Mouse (Mus musculus): ENCODE data around the gene Ltbp1.

Ltbp1 gene

DNA sequence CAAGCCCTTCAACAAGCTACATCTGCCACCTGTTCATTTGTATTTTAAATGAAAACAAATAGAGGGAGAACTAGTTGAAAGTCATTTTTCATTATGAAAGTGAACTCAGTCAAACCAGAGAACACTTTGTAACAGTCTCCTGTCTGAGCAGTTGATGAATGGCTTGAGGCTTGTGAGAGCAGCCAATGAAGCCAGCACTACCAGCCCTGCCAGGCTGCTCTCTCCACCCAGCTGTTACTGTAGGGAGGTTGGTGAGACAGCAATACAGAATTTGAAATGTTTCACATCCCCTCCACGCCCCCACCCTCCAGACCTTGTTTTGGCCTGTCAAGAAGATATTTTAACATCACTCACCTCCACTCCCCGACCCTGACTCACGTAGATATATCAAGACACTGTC is 411.5 kb downstream of the Ltbp1 start:
- intact Hi-C loops (cut with DNase I): loop anchor here (10.0 kb wide), 1 partner anchor 118 kb away; no protein-coding TSS in a partner anchor

DNA sequence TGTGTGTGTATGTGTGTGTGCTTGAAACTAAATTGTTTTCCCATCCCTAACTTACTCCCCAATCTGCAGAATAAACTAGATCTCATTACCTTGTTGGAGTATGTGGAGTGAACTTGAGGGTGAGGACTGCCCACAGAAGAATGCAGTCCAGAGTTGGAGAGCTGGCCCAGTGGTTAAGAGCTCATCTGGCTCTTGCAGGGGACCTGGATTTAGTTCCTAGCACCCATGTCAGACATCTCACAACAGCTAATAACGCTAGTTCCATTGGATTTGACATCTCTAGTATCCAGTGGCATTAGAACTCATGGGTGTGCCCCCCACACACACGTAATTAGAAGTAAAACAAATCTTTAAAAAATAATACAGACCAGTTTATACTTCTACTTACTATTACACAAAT is 428.8 kb downstream of the Ltbp1 start:
- intact Hi-C loops (cut with DNase I): no loop called here

DNA sequence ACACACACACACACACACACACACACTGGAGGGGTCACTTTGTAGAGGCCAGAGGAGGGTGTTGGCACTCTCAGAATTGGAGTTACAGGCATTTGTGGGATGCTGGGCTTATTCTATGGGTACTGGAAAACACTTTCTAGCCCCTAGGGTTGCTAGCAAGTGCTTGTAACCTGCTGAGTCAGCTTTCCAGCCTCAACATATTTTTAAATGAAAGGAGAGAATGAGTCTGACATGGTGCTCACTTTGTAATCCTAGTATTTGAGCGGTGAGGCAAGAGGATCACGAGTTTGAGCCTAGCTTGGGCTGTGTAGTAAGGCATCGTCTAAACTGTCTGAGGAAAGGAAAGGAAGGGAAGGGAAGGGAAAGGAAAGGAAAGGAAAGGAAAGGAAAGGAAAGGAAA is 429.5 kb downstream of the Ltbp1 start:
- intact Hi-C loops (cut with DNase I): no loop called here

DNA sequence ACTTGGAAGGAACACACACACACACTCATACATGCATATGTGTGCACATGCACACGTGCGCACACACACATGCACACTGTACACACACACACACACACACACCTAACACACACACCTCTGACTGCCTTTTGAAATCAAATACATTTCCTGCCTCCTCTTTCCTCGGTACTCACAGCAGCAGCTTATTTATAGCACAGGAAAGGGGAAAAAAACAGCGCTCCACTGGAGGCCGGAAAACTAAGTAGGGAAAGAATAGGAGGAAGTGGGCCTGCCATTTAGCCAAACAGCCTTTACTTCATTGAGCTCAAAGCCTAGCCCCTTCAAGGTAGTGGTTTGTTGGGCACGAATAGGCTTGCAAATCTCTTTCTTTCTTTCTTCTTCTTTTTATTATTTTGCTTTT is 430.2 kb downstream of the Ltbp1 start, which contains the start of gene Rasgrp3:
Rasgrp3 (plus strand) TSS at position 298 of the 400 bp plus-strand sequence.
- intact Hi-C loops (cut with DNase I): no loop called here

DNA sequence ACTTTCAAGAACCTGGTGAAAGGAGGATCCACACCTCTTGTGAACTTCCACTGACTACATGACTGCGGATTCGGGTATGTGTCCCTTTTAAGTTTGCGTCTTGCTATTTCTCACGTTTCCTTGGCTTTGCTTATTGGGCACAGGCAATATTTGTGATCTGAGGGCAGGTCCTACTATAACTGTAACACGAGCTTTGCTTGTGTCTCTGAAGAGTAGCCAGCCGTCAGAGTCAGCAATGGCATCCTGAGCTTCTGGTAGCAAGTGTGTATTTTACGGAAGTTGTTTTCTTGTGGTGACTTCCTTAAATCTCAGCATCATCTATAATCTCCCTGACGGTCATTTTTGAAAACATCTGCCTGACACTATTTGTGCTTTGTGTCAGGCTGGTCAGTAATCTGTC is 430.7 kb downstream of the Ltbp1 start:
- intact Hi-C loops (cut with DNase I): no loop called here

DNA sequence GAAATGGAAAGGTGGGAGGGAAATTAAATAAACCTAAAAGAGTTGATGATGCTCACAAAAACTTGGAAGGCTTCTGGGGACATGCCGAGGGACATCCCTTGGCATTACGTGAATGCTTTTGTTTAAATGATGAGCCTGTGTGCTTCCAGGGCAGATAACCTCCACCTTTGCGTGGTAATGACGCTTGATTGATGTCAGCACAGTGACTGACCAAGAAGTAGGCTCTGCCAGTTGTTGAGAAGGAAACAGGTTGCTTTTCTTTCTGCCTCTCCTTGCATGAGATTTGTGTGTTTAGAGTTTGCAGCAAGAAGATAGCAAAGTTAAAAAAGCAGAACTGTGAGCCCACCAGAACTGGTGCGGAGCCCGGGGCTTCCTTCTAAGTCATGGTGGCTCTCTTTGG is 431.5 kb downstream of the Ltbp1 start:
- intact Hi-C loops (cut with DNase I): no loop called here

DNA sequence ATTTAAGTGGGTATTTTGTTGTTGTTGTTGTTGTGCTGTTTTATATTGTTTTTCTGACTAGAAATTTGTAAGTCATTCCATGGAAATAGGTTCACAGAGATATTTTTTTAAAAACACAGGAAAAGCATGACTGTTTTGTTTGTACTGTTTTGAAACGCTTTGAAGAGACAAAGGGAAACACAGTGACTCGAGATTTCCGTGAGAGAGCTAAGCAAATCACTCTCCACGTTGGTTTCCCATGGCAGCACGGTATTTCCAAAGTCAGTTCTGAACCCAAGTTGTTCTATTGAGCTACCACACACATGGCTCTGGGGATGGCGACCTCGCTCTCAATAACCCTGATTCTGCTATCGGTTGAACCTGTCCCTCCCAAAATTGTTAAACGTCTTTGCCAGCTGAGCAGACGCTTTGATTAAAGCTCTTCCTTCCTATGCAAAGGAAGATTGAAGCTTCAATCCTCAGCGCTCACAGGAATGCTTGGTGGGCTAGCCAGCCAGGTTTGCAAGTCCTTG is 431.9 kb downstream of the Ltbp1 start:
- intact Hi-C loops (cut with DNase I): no loop called here

DNA sequence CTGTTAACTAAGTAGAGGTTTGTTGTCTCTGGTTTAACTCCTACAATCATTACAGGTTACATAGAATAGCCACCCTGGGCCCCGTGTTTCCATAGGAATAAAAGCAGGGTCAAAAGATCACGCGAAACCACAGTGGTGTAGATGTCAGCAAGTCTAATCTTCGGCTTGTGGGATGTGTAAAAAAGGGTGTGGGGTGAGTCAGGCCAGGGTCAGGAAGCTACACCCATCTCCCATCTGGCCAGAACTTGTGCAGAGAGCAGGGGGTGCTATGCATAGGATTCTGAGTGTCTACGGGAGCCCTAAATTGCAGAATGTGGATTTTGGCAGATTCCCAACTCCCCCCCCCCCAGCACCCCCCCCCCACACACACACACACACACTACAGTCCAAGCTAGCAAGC is 432.8 kb downstream of the Ltbp1 start:
- intact Hi-C loops (cut with DNase I): no loop called here

DNA sequence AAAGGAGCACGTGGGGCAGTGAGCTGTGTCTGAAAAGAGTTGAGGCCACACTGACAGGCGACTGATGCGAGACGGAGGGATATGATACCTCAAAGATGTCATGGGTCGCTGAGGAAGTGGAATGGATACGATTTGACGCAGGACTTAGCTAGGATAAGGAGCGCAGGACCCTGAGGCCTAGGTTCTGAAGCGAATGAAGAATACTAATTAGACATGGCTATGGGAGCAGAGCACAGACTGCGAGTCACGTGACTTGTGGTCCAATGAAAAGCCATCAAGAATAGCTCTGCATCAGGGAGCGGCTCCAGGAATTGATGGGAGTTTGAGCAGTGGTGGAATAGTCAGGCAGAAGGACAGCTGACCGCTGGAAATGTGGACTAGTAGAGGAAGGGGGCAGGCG is 433.7 kb downstream of the Ltbp1 start:
- intact Hi-C loops (cut with DNase I): no loop called here

DNA sequence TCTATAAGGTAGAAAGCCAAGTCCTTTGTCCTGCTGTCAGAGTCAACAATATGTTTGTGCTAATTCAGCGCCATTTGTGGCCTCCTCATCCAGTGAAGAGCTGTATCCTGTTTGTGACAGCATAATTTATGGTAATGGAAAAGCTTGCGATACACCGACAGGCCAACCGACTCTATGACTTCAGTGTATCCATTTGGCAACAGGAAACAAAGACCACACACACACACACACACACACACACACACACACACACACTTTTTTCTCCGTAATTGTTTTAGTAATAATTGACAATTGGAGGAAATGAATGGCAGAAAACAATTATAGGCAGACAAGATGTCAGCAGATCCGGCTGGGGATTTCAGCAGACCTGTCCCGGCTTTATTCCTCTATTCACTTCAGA is 435.3 kb downstream of the Ltbp1 start:
- intact Hi-C loops (cut with DNase I): no loop called here

DNA sequence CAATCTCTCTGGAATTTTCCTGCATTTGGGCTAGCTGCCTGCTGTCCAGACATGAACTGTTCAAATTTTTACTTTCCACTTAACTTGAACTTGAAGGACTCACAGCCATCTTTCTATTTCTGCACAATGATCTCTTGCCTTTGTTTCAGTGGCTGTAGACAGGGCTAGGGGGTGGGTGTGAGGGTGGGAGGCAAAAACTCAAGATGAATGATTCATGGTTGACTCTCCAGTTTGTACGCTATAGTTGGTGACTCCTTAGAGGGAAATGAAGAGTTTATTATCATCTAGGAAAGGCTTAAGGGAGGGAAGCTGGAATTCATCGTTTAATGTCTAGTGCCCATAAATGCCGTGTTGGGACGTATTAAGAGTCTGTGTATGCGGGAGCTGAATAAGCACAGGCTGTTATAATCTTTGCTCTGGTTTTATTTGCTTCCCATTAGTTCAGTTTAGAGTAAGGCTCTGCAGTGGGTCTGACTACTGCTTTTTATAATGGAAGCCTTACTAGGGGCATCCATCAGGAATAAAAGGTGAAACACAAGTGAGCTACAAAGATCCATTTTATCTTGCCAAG is 436.0 kb downstream of the Ltbp1 start:
- intact Hi-C loops (cut with DNase I): no loop called here

All from adrenal gland (tissue).